Mouse (Mus musculus) frontal cortex, postnatal 25 days (tissue): Measurements from ENCODE around the gene Ctnna2.

Experiments used
- DNase-seq, 2 experiments: peaks; one replicate each; pipeline ENCODE4 v3.0.0; 2022; ENCODE audit warnings: low spot score in 2 of 2

Gene Ctnna2

DNA sequence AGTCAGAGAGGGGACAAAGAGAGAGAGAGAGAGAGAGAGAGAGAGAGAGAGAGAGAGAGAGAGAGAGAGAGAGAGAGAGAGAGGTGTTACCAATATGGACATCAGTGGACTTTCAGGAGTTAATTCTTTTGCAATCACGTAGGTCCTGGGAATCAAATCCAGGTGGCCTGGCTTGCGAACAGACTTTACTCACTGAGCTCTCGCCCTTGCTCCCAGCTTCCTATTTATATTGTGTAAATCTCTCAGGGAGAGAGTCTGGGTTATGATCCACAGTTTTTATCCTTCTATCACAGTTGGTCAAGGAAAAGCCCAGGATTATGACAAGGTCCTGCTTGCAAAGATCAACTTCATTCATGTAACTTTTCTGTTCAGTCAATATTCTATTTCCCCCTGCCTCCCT is 714.3 kb downstream of the Ctnna2 start:
- no peak for DNase-seq

DNA sequence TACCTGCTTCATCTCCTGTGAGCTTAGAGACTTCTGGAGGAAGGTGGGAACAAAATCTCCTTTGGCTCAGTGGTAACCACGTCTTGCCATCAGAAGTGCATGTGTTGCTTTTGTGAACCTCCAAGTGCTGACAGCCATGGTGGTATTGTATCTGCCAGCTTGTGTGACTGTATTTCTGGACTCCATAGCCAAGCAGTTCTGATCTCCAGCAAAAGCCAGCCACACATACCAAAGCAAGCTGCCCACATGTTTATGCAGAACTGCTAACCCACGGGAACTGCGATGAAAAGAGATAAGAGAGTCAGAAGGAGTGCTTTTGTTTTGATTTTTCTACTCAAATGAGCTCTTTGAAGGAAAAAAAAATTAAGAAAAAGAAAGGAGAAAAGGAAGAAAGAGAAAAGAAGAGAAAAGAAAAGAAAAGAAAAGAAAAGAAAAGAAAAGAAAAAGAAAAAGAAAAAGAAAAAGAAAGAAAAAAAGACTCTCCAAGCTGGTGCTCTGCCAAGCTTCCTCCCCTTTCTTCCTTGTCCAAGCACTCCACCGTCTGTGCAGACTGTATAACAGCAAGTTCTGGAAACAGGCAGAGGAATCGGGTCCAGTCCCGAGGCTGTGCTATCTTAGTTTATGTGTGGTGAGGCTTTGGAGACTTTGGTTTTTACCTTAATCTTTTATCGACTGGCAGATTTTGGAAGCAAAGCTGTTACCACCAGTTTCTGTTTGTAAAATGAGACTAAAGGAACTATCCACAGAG is 722.0 kb downstream of the Ctnna2 start:
- no peak for DNase-seq

DNA sequence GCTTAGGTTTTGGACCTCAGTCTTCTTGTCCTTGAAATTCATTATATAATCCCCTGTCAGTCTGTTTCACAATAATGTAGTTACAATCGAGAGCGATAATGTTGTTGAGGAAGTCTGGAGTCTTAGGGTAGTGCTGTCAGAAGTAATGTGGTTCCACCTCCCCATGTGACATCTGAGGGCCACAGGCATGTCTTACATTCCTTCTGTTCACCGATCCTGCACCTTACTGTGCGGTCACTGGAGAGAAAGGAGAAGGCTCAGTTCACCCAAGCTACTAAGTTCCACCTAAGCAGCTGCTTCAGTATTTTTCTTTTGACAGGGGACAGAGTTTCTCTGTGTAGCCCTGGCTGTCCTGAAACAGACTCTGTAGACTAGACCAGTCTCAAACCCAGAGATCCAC is 723.2 kb downstream of the Ctnna2 start:
- no peak for DNase-seq

DNA sequence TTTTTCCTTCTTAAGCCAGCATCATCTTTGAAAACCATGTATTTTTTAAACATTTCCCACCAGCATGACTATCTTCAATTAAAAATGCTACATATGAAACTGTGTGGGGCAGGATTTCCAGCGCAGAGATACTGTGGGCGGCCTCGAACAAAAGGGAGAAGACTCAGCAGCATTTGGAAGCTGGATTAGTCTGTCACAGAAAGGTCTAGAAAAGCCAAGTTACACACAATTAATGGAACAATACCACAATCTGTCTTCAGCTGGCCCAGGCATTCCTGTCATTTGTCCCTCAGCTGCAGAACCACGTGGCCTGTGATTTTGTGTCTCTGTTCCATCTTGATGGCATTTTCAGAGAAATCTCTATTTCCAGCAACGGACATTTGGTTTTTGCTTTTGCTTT is 726.0 kb downstream of the Ctnna2 start:
- no peak for DNase-seq

DNA sequence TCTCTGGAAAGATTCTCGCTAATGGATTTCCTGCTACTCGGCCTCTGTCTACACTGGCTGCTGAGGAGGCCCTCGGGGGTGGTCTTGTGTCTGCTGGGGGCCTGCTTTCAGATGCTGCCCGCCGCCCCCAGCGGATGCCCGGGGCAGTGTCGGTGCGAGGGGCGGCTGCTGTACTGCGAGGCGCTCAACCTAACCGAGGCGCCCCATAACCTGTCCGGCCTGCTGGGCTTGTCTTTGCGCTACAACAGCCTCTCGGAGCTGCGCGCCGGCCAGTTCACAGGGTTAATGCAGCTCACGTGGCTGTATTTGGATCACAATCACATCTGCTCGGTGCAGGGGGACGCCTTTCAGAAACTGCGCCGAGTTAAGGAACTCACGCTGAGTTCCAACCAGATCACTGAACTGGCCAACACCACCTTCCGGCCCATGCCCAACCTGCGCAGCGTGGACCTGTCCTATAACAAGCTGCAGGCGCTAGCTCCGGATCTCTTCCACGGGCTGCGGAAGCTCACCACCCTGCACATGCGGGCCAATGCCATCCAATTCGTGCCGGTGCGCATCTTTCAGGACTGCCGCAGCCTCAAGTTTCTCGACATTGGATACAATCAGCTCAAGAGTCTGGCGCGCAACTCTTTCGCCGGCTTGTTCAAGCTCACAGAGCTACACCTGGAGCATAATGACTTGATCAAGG is 735.8 kb downstream of the Ctnna2 start:
- peak; percentile 37 to 45 for DNase-seq

DNA sequence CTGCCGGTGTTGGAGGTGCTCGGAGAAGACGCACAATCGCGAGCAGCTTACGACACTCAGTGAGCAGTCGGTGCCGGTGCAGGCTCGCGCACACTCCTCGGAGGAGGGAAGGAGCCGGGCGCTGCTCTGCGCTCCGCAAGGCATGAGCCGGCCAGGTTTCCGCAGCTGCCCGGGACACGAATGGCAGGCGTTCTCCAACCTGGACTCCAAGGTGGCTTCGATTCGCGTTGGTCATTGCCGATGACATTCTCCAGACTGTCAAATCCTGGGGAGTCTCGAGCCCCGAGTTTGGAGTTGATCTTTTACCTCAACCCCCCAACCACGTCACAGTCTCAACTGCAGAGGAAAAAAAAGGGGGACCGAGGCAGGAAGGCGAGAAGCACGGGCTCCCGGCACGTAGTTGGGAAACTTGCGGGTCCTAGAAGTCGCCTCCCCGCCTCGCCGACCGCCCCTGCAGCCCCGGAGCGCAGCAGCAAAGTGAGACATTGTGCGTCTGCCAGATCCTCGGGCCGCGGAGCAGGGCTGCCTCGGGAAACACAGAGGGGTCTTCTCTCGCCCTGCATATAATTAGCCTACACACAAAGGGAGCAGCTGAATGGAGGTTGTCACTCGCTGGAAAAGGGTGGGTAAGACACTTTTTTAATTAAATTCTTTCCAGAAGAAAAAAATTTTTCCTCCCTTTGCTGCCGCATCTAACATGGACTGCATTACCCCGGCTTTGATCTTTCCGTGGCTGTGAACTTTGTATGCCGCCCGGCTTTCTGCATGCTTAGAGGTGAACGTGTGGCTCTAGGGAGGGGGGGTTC is 736.7 kb downstream of the Ctnna2 start, which contains the start of gene Lrrtm1:
Gene Lrrtm1, plus strand, starts transcription at position 89 of the 806 bp plus-strand sequence.
- DNase-seq, result peak; percentile 68 to 70

DNA sequence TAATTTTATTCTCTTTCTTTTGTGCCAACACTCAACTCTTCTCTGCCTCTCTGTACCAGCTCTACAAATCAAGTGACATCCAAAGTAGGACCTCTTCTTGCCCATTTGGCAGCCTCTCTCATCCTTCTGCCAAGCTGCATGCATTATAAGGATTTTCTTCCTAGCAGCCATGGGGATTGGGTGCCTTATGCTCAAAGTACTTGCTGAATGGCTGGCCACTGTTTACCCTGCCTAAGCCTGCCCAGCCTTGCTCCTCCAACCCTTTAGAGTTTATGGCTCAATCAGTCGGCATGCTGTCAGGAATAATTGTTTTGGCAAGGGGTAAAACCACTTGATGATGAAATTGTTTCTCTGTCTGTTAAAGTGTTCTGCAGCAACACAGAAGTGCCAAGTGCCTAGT is 739.1 kb downstream of the Ctnna2 start:
- no peak for DNase-seq

DNA sequence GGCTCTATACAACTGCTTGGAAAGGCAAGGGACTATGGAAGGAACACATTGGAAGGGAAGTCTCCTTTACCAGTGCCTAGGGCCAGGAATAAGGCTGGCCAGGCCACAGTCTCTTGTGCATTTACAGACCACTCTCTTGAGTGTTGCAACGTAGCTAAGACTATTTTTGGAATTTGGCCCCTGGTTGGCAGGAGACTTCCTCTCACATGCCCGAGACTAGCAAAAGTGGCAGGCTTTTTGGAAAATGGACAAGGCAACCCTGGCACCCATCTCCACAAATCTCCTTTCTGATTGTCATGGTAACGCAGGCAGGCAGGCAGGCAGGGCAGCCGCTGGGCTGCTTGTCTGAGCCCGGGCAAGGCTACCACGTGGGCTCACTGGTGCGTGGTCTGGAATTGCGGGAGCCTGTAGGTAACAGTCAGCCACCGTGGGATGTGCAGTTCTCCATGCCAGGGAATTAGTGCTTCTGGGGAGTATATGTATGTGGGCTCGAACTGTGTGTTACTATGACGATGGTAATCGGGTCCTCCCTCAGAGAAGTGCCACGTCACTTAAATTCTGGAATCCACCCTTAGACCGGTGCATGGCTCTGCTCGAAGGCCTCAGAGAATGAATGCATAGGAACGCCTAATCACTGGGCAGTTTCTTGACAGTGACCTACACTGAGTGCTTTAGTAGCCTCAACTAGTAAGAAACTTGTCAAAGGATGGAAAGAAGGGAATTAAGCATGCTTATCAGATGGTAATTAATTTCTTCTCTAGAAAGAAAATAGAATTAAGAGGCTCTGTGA is 756.5 kb downstream of the Ctnna2 start:
- peak; percentile 23 to 33 for DNase-seq

DNA sequence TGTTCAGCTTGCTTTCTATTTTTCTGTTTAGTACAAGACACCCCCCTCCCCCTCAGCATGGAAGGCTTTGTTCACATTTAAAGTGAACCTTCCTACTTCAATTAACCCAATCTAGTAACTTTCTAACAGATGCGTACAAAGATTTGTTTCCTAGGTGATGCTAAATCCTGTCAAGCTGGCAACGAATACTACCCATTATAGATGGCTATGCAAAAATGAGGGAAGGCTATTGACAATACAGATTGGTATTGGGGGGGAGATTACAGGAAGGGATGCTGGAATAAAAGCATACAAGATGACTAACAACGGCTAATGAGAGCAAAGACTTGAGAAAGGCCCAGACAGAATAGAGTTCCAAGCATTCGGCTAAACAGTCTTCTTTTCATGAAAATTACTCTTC is 758.7 kb downstream of the Ctnna2 start:
- DNase-seq, result no peak

DNA sequence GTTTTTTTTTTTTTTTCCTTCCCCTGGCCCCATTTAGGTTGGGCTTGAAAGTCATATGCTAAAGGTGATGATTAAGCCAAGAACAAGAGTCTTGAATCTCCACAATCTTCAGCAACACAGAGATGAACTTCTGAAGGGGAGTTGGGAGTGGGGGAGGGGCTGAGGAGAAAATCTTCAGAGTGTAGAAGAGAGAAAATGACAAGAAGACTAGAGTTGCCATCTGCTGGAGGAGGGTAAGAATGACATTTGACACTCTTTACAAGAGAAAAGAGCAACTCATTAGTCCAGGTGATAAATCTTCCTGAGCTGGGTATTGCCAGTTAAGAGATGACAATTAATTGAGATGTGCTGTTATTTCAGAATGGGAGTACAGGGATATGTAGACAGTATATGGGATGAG is 760.6 kb downstream of the Ctnna2 start:
- no peak for DNase-seq

DNA sequence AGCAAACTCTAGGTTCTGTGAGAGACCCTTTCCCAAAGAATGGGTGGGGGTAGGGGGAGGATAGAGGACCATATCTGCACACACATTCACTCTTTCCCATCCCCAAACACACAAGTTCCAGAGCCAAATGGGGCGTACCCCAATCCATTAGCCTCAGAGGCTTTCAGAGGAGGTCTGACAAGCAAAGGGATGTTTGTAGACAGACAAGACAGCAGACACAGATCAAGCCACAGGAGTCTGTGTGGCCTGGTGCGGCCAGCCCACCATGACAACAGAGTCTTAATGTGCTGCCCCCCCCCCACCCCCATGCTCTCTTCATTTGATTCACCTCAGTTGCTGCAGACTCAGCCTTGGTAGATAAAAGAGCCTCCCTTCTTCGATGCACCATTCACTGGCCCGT is 764.2 kb downstream of the Ctnna2 start:
- no peak for DNase-seq

DNA sequence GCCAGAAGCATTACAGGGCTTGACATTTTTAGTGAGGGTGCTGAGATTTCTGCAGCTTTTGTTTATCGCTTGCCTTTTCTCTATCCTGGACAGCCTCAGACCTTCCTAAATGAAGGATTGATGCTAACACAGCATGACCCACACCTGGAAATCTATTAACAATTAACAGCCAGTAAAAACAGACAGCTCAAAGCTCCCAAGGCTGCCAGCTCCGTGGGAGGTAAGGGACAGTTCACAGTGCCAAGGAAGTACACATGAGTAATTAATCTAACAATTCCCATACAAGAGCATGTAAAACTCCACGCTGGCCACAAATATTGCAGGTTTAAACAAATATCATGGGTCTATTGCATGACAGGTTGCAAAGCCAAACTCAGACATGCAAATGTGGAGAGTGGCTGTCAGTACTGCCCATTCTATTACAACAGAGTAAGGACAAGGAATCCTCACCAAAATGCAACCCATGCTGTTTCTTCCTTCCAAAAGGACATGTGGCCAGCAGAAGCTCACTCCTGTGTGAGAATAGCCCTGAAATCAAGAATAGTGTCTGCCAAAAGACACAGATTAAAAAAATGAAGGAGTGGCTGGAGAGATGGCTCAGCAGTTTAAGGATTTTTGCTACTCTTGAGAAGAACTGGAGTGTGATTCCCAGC is 765.6 kb downstream of the Ctnna2 start:
- DNase-seq, result no peak

DNA sequence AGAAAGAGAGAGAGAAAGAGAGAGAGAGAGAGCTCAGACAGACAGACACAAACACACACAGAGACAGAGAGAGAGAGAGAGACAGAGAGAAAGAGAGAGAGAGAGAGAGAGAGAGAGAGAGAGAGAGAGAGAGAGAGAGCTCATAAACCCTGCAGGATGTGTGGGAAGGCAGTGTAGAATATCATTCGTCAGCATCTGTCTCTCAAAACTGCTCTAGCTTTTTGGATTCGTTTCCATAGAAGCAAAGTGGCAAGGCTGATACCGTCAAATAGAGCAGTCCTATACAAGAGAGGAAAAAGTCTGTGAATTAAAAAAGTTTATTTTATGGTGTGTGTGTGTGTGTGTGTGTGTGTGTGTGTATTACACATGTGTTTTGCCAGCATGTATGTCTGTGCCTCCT is 769.6 kb downstream of the Ctnna2 start:
- no peak for DNase-seq

DNA sequence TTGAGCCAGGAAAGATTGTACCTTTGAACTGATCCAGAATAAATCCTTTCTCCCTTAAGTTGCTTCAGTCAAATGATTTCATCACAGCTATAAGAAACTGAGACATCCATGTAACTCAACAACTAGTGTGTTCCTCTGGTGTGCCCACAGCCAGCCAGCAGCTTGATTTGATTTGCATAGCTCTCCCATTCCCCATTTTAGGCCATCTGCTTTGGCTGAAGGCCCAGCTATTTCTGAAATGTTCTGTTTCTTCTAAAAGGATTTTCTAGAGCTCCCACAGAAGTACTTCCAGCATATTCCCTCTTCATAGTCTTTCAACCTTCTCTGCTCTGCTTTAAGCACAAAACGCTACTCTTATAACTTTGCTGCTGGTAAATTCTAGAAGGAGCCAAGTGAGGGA is 770.3 kb downstream of the Ctnna2 start:
- DNase-seq, result no peak

DNA sequence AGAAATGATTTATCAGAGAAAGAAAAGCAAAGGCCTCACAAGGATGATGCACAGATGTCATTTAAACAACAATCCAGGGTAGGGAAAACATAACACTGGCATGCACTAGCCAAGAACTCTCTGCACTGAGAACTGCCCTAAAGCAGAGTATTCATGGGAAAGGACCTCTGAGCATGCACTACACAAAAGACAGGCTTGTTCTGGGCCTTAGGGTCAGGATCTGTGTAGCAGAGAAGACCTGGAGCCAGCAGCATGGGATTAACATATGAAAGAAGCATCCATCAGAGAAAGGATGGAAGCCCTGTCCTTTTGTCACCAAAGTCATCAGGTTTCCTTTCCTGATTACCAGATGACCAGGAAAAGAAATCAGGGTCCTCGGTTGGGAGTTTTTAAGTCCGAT is 780.1 kb downstream of the Ctnna2 start:
- DNase-seq, result no peak

DNA sequence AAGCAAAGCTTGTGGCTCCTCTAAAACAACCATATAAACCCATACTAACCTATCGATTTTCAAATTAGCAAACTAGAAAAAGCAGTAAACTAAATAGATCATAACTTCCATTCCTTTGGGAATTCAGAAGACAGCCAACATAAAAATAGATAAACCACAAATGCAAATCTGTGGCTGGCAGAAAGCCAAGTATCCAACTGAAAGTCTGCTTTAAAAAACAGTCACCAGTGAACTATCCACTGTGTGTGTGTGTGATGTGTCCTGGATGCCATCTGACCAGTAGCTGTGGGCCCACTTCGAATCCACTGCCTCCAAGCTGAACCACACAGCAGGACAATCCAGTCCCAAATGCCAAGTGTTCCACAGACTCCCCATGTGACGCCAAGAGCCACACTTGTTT is 782.8 kb downstream of the Ctnna2 start:
- DNase-seq, result no peak

DNA sequence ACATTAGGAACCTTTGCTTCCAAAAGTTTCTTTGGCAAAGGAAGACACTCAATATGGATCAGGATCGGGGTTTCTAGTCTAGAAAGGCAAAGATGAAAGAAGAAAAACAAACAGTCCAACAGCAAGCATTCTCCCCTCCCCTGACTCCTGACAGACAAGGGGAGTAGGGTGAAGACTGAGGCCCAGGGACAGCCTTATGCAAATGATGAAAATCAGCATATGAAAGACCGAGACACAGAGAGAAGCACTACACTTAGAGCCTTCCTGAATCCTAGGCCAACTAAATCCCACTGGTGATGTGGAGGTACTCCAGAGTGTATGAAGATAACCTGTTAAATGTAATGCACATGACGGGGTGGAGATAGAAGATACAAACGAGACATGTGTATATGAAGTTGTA is 787.9 kb downstream of the Ctnna2 start:
- no peak for DNase-seq

DNA sequence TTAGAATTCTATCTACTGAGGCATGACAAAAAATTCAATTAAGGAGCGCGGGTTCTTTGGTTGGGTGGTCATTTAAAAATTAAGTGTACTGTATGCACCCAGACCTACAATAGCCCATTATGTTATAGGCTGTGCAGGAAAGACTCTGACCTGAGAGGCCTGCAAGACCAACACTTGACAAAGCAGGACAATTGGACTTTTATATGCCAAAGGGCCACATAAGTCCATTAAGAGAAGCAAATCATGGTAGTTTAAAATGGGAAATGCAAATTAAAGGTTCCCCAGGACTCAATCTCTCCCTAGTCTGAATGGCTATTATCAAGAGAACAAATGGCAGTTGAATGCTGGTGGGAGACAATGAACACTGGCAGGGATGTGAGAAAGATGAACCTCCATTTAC is 790.9 kb downstream of the Ctnna2 start:
- DNase-seq, result no peak

DNA sequence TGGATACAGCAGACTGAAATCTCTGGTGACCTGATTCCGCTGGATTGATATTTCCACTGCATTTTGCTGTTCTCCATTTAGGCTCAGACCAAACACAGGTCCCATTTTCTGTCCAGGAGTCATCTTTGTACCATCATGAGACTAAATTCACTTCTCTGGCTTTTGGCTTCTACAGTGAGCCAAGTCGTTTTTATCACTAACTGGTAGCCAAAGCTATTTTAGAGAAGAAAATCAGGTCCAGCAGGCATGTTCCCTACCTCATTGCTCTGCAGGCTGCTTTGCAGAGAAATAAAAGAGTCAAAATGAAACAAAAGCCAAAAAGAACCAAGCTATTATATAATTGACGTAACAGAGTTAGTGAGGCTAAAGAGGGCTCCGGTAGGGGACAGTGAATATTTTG is 793.7 kb downstream of the Ctnna2 start:
- DNase-seq, result no peak

DNA sequence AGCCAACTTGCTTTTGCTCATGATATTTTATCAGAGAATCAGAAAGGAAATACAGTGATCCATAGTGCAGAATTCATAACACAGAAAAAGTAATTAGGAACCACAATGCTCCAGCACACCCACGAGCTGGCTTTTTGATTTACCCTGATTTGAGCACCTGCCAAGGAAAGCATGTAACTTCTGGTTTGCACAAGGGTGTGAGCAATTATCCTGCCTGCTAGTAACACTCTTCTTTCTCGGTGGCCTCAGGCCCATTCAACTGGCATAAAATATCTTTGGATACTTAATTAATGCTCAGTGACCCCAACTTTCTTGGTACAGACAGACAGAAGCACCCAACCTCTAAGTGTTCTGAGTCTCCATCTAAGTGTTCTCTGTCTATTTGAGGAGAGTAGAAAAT is 794.6 kb downstream of the Ctnna2 start:
- DNase-seq, result no peak

DNA sequence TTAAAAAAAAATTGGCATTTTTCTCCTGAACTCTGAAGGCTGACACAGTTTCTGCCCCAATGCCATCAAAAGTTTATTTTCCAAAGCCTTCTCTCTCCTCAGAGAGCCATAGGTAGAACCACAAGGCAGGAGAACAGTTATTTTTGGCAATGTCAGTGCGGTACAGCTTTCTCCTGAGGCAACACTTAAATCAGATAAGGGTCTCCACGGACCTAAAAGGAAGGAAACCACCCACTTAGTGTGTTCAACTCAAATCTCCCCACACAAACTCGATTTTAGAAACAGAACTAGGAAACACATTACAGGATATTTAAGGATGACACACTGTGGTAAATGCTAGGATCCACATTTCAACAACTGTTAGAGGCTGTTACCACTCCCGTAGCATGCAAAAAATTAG is 803.7 kb downstream of the Ctnna2 start:
- no peak for DNase-seq
